Mouse (Mus musculus): ENCODE results near the gene Aqp1. TPM values are rescaled to one million over a fixed set of nuclear protein-coding genes. Genes with fewer than 3 reads are reported as not detected.

Aqp1 gene
- total RNA-seq (2021), result 100 to 1,000 TPM; 426 to 457 TPM

DNA sequence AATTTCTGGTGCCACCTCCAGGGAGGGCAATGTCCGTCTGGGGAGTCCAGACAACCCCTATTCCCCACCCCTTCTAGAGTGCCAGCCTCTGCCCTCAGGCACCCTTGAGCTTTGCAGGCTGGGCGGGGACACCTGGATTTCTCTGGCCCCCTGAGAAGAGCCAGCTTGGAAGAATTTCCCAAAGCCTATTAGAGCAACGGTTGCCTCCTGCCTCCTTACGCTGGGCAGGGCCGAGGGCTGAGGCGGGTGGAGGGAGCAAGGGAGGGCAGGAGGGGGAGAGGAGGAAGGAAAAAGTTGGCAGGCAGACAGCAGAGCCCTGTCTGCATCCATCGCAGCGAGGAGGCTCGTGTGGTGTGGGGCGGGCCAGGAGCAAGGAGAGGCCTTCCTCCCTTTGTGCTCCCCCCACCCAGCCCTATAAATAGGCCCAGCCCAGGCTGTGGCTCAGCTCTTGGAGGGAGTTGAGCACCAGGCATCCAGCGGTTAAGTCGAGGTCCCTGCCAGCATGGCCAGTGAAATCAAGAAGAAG lies at the start of gene Aqp1:
Gene Aqp1, plus strand, starts transcription at position 444 of the 526 bp plus-strand sequence.
- DNase-seq (ENCODE audit: low spot score), result peak; percentile 78
- intact Hi-C loops (cut with DNase I), result no loop called here

DNA sequence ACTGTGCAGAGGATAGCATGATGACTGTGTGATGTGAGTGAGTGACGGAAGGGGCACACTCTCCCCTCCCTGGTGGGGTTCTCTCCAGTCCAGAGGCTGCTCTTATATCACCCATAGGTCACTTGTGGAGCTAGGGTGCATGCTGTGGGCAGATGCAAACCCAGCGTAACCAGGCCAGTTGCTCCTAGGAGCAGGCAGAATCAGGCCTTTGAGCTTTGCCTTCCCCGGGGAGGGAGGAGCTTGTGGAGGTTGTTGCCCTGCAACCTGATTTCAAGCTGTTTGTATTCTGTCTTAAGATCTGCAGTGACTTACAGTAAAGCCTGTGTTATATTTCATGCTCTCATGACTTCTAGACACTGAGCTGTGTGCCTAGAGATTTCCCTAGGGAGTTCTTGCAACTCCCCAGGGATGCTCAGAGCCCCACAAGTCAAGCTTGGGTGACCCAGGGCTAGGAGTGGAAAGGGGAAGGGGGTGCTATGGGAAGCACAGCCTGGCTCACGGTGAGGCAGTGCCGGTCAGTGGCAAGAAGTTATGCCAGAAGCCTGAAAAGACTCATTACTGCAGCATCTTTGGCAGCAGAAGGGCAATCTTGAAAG lies 48.1 kb upstream of the Aqp1 start:
- intact Hi-C loops (cut with DNase I), result no loop called here
- no peak for DNase-seq (ENCODE audit: low spot score)

DNA sequence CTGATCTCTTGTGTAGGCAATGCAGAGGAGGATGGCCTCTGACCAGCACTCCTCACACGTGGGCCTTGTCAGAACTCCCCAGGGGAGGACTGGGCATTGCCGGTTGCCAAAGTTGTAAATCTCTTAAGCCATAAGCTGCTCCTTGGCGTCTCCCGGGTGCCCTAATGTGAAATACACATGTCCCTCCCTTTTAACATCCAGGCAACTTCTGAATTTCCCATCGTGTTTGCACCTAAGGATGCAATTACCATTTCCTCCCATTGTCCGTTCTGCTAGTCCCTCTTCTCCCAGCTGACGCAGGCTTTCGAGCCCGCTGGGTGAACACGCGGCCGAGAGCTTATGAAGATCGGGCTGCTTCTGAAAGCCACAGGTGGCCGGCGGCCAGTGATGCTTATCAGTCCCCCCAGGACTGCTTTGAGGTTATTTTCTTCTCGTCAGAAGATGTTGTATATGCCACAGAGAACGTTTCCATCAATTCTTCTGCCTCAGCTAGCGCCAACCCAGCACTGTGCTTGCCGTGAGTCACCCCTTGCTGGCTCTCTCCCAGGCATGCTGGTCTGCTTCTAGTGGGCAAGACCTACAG lies 41.6 kb upstream of the Aqp1 start:
- peak; percentile 67 for DNase-seq (ENCODE audit: low spot score)
- intact Hi-C loops (cut with DNase I), result loop anchor here (1.0 to 5.0 kb wide), 2 partner anchors 48 to 58 kb away; no protein-coding TSS in a partner anchor

DNA sequence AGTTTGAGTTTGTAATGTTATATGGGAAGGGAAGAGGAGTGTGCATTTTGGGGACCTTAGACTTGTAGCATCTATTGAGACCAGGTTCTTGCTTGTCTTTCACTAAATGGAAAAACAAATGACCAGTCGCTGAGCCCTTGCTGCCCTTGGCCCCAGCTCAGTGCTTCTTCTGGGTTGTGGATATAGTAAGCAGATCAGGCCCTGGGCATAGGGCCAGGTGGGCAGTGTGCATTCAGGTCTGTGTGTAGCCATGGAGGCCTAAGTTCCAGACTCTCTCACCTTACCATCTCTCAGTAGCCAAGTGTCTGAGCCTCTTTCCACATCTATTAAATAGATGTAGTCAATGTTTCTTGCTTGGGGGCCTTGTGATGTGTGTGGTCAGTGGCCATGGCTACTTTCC lies 40.9 kb upstream of the Aqp1 start:
- intact Hi-C loops (cut with DNase I), result no loop called here
- no peak for DNase-seq (ENCODE audit: low spot score)

DNA sequence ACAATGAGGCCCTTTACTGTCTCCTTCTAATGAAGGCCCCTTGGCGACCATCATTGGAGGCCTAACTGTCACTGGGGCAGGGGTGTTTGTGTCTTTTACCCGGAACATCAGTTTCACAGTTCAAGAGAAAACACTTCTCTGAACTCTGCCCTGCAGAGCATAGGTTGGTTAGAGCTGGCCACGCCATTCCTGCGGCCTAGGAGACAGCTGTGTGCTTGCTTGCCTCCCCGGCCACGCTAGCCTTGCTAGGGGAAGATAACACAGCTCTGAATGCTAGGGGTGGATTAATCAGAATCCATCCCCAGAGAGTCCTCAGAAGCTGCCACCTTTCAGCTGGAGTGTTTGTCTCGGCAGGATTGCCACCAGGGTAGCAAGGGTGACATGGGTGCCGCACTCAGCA lies 36.8 kb upstream of the Aqp1 start:
- DNase-seq (ENCODE audit: low spot score), result no peak
- intact Hi-C loops (cut with DNase I), result no loop called here

DNA sequence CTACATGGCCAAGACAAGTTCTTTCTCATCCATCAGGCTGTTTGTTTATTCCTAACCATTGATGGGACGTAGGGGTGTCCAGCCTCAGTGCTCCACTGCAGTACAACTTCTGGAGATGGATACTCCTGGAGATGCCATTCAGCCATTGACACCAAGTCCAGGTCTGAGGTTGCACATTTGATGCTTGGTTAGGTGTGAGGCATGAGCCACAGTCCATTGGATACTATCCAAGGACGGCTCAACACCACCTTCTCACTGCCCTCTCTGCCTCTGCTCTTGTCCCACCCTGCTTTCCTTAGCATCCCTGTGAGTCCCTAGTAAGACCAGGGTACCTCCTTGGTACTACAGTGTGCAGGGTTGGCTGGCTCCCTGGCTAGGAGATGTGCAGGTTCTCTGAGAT lies 36.3 kb upstream of the Aqp1 start:
- DNase-seq (ENCODE audit: low spot score), result no peak
- intact Hi-C loops (cut with DNase I), result no loop called here

DNA sequence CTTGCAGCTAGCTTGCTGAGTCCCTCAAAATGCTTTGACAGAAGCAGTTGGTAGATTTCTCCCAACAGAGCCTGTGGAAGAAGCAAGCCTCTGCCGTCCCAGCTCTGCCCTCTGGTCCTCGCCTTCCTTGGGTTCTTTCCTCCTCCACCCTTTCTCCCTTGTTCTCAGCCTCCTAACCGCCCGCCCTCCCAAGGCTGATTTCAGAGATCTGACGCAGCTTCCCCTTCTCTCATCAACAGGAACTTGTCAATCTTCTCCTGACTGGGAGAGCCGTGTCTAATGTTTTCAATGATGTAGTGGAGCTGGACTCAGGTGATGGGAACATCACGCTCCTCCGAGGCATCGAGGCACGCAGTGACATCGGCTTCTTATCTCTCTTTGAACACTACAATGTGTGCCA lies 35.5 kb upstream of the Aqp1 start:
- intact Hi-C loops (cut with DNase I), result no loop called here
- no peak for DNase-seq (ENCODE audit: low spot score)

DNA sequence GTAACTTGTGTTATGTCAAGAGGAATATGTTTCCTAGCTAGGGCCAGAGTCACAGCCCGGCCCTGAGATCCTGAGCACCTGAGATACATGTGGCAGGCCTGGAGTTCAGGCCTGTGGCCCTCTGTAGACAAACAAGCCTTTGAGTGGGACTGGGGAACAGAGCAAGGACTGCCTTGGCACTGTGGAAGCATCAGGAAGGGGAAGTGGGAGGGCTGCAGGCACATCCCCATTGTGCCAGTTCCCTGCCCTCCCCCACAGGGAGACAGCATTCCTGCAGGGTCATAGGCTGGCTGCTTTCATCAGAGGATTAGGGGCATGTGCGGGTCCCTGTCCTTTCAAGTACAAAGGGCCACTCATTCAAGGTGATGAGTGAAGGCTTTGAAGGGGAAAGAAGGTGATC lies 26.1 kb upstream of the Aqp1 start:
- intact Hi-C loops (cut with DNase I), result no loop called here
- no peak for DNase-seq (ENCODE audit: low spot score)

DNA sequence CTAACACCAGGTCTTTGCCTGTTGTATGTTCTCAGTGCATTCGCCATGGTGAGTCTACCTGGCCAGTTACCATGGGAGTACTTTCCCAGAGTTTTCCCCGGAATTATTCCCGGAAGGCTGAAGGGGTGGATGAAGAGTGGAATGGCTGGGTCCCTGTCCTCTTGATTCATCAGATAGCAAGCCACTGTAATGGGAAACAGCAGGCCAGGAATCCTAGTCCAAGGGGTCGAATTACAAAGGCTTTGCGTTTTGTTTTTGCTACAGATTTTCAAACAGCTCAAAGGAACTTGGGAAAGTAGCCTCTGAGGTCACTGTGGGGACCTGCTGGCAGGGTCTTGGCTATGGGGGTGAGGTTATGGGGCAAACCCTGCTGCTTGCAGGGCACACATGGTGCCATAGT lies 24.3 kb upstream of the Aqp1 start:
- intact Hi-C loops (cut with DNase I), result no loop called here
- no peak for DNase-seq (ENCODE audit: low spot score)

DNA sequence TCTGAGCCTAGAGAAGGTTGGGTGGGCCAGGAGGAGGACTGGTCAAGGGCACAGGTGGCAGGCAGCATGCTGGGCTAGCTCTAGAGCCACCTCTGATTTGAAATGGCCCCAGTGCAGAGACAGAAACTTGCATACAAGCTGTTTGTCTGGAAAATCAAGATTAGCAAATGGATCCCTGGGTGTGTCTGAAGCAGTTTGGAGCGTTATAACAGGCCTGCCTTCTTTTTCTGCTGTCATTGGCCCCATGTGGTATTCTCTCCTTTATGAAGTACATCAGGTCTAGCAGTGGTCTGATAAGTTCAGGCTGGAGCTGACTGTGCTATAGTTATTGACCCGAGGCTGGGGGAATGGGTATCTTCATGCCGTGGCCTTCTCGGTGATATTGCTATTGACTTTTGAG lies 22.3 kb upstream of the Aqp1 start:
- no peak for DNase-seq (ENCODE audit: low spot score)
- intact Hi-C loops (cut with DNase I), result no loop called here

DNA sequence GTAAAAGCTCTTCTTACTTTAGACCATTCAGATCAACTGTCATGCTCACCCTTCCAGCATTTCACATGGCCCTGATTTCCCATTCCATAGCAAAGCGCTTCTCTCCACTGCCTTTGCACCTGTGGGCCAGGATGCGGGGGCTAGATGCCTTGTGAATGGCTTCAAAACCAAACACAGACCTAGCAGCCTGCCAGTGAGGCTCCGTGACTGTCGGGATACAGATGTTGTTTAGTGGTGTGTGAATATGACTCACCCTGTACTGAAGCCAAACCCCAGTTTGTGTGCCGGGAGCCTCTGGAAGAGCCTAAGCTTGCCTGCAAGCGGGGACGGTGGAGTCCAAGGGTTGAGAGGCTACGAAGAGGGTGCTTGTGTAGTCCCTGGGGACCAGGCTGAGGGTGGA lies 21.6 kb upstream of the Aqp1 start:
- DNase-seq (ENCODE audit: low spot score), result no peak
- intact Hi-C loops (cut with DNase I), result no loop called here

DNA sequence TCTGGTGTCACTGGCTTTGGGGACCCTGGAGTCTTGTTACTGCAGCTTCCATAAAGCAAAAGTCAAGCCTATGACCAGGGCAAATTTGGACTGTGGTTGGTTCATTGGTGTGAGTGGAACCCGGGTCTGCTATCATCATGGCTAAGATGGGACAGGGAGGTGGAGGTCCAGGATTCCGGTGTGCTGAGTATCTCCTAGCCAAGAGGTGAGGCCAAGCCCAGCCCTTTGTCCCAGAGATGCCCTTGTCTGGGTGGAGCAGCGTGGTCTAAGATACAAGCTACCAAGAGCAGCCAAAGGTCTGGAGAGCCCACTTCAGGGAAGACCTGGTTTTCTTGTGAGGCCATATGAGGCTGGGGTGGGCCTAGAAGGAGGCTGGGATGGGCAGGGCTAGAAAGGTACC lies 17.6 kb upstream of the Aqp1 start:
- no peak for DNase-seq (ENCODE audit: low spot score)
- intact Hi-C loops (cut with DNase I), result no loop called here

DNA sequence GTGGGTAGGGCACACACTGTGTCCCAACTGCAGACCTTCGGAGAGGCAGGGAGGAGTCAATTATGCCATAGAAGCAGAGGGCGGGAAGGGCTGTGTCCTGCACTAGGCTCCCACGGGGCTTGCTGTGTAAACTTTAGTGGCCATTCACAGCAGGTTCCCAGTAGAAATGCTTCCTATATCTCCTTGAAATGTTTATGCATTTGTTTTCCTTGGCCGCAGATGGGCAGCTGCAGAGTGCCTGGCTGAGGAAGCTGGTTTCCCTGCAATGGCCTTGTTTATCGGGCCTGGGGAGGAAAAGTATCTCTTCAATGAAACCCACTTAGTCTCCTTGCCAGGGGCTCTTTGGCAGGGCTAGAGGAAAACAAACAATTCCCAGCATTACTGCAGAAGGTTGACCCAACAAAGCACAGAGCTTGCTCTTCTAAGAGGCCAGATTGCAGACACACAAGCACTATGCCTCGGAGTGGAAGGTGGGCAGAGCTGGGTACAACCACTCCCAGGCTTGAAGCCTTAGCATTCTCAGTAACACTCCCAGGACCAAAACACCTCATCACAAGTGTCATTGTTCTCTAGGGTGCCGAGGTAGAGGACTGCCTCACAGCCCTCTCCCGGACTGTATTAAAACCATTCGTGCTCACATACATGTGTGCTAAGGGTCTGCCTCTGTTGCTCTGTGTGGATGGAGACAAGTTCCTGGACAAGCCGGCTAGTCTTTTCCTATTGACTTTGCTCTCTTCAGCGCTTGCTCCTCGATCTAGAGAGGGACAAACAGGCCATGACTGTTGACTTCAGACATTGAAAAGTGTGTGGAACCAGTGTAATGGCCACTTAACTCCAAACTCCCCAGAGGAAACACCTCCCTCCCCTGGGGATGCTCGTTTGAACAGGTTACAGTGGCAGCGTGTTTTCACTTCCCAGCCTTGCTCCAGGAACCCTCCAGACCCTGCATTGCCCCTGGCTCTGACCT lies 16.4 kb upstream of the Aqp1 start:
- no peak for DNase-seq (ENCODE audit: low spot score)
- intact Hi-C loops (cut with DNase I), result loop anchor here (2.0 kb wide), 1 partner anchor 23 kb away; no protein-coding TSS in a partner anchor

DNA sequence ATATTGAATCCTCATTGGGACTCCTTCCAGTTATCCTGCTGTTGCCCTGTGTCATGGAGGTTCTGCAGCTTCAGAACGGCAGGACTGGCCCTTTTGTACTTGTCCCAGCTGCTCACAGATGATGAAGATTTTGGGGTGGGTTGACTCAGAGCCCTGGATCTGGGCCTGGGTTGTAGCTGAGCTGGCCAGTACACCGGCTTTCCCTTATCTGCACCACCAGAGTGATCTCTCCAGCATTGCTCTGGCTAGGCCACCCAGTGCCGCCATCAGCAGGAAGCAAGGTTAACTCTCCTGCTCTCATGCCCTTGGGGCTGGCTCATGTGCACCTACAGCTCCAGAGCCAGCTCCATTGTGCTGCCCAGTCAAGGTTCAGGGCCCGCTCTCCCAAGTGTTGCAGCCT lies 15.3 kb upstream of the Aqp1 start:
- intact Hi-C loops (cut with DNase I), result loop anchor here (2.0 kb wide), 1 partner anchor 24 kb away; no protein-coding TSS in a partner anchor
- no peak for DNase-seq (ENCODE audit: low spot score)

DNA sequence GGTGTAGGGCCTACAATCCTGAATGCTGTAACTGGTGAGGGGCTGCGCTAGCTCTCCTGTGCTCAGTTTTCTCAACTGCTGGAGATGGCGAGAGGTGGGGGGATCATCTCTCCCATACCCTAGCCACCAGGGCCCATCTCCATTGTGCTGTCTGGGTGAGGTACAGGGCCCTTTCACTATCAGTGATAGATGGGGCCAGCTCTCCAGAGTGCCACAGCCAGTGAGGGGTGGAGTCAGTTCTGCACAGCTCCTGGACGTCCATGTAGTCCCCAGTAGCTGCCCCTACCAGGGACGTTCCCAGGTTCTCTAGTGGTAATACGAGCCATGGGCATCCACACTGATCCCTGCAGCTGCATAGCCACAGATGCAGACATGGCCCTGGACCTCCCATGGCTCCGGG lies 14.7 kb upstream of the Aqp1 start:
- DNase-seq (ENCODE audit: low spot score), result no peak
- intact Hi-C loops (cut with DNase I), result loop anchor here (2.0 kb wide), 1 partner anchor 25 kb away; no protein-coding TSS in a partner anchor

DNA sequence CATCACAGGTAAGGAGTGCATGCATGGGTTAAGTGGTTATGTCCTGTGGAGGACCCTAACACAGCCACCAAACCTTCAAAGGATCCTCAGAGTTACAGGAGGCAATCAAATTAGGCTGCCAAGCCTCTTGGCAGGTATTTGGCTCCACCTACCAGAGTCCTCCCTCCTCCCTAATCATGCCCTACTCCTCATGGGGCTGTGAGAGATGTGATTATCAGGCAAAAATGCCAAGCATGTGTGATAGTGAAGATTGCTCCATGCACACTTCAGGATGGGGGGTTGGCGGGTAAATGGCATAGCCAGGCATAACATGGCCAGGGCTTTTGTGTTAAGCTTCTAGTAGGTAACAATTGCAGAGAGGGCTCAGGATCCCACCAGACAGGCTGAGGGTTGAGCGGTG lies 13.3 kb upstream of the Aqp1 start:
- no peak for DNase-seq (ENCODE audit: low spot score)
- intact Hi-C loops (cut with DNase I), result no loop called here

DNA sequence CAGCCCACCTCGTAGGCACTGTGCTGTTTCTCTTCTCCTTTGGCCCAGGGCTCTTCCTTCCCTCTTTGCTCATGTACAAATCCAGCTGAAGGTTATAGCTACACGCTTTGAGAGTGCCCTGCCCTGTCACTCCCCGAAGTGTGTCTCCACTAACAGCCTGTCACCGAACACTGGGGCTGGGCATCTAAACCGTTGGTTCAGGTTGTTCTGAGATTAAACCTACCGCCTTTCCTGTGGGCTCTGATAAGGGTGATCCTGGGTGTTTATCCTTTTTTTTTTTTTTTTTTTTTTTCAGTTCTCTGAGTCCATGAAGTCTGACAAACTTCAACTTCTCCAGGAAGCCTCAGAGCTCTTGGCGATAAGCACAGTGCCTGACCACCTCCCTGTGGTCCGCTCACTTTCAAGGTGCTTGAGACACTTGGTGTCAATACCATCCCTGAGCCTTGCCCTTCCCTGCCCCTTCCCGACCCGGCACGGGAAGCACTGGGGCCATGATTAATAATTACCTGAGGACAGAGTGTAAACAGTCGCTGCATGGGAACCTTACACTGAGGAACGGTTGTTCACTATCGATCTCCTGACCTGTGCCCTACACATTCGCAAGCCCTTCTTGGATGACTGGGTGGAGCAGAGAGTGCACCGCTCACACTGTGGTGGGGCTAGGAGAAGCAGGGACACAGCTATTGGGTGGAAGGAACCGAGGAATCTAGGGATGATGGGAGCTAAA lies 12.2 kb upstream of the Aqp1 start:
- intact Hi-C loops (cut with DNase I), result loop anchor here (2.0 kb wide), 1 partner anchor 77 kb away; no protein-coding TSS in a partner anchor
- DNase-seq (ENCODE audit: low spot score), result no peak

DNA sequence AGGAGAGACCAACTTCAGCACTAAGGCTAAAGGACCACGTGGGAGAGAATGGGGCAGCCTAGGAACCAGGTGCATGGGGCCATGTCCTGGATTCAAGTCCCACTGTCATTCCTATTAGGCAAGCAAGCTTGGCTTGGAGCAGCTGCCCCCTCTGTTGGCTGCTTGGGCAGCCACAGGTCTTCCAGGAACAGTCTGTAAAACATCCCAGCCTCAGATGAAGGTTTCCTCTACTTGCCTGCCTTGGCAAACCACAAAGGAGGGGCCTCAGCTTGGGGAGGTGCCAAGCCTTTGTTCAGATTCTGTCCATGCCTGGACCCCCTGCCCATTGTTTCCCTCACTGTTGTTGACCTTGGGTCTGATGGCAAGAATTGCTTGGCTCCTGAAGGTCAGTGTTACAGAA lies 11.4 kb upstream of the Aqp1 start:
- intact Hi-C loops (cut with DNase I), result loop anchor here (2.0 kb wide), 1 partner anchor 78 kb away; no protein-coding TSS in a partner anchor
- DNase-seq (ENCODE audit: low spot score), result no peak

DNA sequence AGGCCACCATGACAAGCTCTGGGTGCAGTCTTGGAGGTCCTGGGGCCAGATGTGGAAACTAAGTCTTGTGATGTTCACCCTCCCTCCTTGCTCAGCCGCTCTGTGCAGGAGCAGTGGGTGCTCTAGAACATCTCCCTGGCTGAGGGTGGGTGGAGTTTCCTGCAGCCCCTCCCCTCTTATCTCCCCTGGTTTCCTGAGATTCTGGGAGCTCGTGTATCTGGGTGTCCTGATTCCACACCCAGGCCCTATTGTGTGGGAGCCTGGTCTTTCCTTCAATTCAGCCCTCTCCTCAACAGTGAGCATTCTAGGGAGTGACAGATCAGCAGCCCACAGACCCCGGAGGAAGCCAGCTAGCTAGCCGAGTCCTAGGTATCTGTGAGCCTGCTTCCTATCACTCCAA lies 9.9 kb upstream of the Aqp1 start:
- intact Hi-C loops (cut with DNase I), result no loop called here
- DNase-seq (ENCODE audit: low spot score), result peak; percentile 62

DNA sequence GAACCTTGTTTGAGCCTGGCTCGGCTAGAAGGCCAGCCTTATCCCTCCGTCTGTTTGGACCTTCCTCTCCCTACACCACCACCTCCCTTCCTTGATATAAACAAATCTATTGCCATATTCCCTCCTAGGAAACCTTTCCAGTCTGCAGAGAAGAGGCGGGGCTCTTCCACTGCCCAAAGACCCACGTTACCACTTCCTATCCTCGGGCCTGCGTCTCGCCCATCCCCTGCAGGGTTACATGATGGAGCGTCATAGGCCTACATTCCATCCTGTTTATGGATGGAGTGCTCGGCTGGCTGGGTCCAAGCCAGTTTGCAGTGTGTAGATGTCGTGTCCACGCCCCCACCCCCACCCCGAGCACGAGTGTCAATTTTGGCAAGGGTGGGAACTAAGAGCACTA lies 8.9 kb upstream of the Aqp1 start:
- no peak for DNase-seq (ENCODE audit: low spot score)
- intact Hi-C loops (cut with DNase I), result no loop called here
